Mouse (Mus musculus) forebrain, postnatal 0 days (tissue): ENCODE results near the gene Nfia. TPM values are rescaled to one million over a fixed set of nuclear protein-coding genes. Genes with fewer than 3 reads are reported as not detected.

Experiments used
- ATAC-seq: fragments of 200-750 bp; cut with Nextera tagmentation; 2 replicates; pipeline ENCODE4 v1.8.0; 2017; ENCODE audit warnings: mild to moderate bottlenecking, moderate library complexity
- DNase-seq: peaks from one replicate; pipeline ENCODE4 v3.0.0-alpha.2; 2015
- H3K27ac ChIP-seq: fragments of 300-500 bp; sonication (generic); 2 replicates; pipeline ENCODE4 v1.5.1; 2014; ENCODE audit warnings: low read depth, mild to moderate bottlenecking, antibody characterized with exemption, low read length, moderate library complexity, mixed read lengths
- H3K27me3 ChIP-seq: fragments of 300-500 bp; sonication (generic); 2 replicates; pipeline ENCODE4 v1.6.1; 2014; ENCODE audit warnings: mild to moderate bottlenecking, low read length, mixed read lengths; ENCODE audit not compliant: insufficient read depth
- H3K36me3 ChIP-seq: fragments of 300-500 bp; sonication (generic); 2 replicates; pipeline ENCODE4 v1.6.1; 2014; ENCODE audit warnings: mild to moderate bottlenecking, moderate library complexity; ENCODE audit not compliant: insufficient read depth
- H3K4me1 ChIP-seq: fragments of 300-500 bp; sonication (generic); 2 replicates; pipeline ENCODE4 v1.6.1; 2014; ENCODE audit warnings: antibody characterized with exemption; ENCODE audit not compliant: insufficient read depth
- H3K4me2 ChIP-seq: fragments of 300-500 bp; sonication (generic); 2 replicates; pipeline ENCODE4 v1.6.1; 2014; ENCODE audit warnings: low read depth, mild to moderate bottlenecking, moderate library complexity
- H3K4me3 ChIP-seq: fragments of 300-500 bp; sonication (generic); 2 replicates; pipeline ENCODE4 v1.5.1; 2014; ENCODE audit warnings: low read depth, low read length, mixed read lengths
- H3K9ac ChIP-seq: fragments of 300-500 bp; sonication (generic); 2 replicates; pipeline ENCODE4 v1.6.1; 2014; ENCODE audit warnings: mild to moderate bottlenecking
- H3K9me3 ChIP-seq: fragments of 300-500 bp; sonication (generic); 2 replicates; pipeline ENCODE4 v1.6.1; 2016; ENCODE audit warnings: low read length
- CTCF ChIP-seq: sonication (generic); IDR thresholded peaks from 2 replicates; pipeline ENCODE4 v1.5.1; 2016; ENCODE audit warnings: antibody characterized with exemption, control low read depth, low read depth
- WGBS: fragments of 180-500 bp; shearing (Covaris S2); extraction: QIAGEN DNeasy Blood & Tissue Kit; methylation state at CpG from one replicate; pipeline ENCODE4 v1.1.7; 2014; 5-methylcytosine and 5-hydroxymethylcytosine counted together
- polyA plus RNA-seq: library from polyadenylated mRNA; unstranded; fragments of >200 nt; fragmentation: Nextera tagmentation; extraction: Ambion mirVana; gene quantifications from 2 replicates; pipeline ENCODE4 v1.2.1, GENCODE M21; 2015
- total RNA-seq: library from RNA; depleted of rRNA; stranded (reverse); fragments of >200 nt; gene quantifications from 2 replicates; pipeline ENCODE4 v1.2.3, GENCODE M21; 2014

Gene Nfia
- total and polyA plus RNA-seq, 2 experiments from 2014 or later = 44.1 to 57.5 TPM

DNA sequence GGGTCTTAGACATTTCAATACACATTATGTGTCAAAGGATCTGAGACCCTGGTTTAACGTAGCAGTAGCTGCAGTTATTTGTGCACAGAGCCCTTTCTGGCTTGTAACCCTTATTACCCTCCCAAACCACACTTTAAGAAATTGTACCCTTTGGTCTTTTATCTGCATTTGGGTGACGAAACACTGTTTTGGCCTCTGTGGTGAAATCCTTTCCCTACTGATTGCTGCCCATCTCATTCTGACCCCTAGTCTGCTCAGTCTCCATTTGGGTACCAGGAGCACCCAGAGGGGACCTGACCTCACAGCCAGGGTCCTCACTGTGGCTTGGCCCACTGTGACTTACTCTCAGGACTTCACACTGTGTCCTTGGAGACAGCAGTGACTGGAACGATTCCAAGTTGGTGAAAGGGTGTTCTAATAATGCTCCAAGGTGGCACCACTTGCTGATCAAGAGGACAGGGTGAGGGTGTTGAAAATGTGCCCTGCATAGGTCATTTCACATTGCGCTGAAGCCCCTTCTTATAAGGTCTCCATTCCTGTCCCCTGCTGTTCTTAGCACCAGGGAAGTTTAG lies 136.1 kb downstream of the Nfia start:
- Histone ChIP-seq H3K4me3 (no peak overlapping the region), H3K4me2 (no peak overlapping the region), H3K9ac (no peak overlapping the region), H3K4me1 (peaks cover 22% of the 10 kb centered on the region), H3K27me3 (no peaks in the 10 kb centered on the region; the same call in 1 of the 2 replicates), H3K27ac (no peak overlapping the region), H3K9me3 (no peaks in the 10 kb centered on the region), H3K36me3 (no peaks in the 10 kb centered on the region)
- DNase-seq (no peak), ATAC-seq (no peak)
- 59% methylated on average over 4 of the region's 4 CpGs for WGBS
- no peak for TF ChIP-seq CTCF

DNA sequence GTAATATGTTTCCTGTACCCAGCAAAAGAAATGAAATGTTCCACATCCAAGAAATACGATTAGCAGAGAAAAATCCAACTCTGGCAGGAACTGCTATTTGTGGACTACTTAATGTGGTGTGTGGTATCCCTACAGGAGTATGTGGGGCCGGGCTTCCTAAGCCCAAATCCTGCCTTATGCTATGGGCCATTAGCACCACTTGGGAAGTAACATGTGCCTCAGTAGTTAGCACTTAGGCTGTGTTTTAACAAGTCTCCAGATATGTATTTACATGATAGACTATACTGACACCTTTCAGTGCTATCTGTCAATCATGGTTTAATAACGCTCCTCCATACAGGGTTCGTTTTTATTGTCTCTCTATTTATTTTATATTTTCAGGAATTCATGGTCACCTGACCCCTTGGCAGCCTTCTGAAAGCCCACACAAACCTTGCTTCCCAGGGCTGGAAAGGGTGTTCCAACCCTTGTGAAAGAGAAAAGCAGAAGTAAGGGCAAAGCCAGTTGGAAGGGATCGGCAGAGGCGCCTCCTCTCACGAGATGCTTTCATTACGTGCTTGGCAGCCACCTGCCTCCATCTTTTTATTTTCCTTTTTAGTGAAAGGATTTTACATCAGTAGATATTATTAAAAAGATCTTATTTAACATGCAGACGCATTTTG lies 137.7 kb downstream of the Nfia start:
- Histone ChIP-seq H3K9me3 (no peaks in the 10 kb centered on the region), H3K4me1 (peaks cover 27% of the 10 kb centered on the region), H3K27me3 (no peaks in the 10 kb centered on the region; the same call in 1 of the 2 replicates), H3K9ac (peak overlapping the region; percentile 40), H3K4me3 (peak overlapping the region; percentile 20), H3K36me3 (no peaks in the 10 kb centered on the region), H3K4me2 (peak overlapping the region; percentile 46), H3K27ac (peak overlapping the region; percentile 79)
- DNase-seq = no peak
- peak; percentile 66 for ATAC-seq
- no peak for TF ChIP-seq CTCF
- WGBS = 30% methylated on average over 9 of the region's 9 CpGs

DNA sequence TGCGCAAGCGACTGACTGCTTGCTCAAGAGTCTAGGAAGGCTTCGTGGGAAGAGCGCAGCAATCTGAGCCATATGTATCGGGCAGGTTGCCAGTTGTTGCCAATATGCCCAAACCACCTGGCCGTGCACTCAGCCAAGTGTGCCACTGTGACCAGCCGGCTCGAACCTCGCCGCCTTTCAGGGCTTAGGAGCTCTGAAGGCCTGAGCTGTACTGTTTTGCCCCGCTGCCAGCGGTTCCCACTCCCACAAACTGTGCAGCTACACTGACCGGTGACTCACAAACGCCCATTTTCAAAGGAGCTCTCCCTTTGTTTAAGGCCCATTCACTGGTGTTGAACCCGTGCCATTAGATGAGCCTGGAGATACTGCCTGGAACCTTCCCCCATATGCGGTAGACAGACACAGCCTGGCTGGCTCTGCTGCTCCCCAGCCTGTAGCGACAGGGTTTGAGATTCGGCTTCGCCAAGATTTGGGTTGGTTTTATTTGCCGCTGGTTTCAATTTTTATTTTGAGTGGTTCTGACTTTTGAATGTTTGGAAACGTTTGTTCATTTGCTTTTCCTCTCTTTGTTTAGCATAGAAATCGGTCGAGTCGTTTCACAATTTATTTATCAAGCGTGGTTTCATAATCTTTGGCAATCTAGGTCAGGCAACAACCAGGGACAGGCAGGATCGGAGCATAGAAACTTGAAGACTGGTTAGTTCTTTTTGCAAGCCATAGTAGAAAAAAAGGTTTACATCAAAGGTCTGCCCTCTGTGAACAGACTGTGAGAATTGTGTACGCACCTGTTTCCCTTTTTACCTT lies 138.4 kb downstream of the Nfia start:
- no peaks in the 10 kb centered on the region for H3K36me3 ChIP-seq
- H3K27ac ChIP-seq = peak overlapping the region; percentile 79
- peak overlapping the region; percentile 20 for H3K4me3 ChIP-seq
- ATAC-seq = peak; percentile 79
- no peak for TF ChIP-seq CTCF
- H3K4me2 ChIP-seq = peak overlapping the region; percentile 46
- no peaks in the 10 kb centered on the region for H3K9me3 ChIP-seq
- H3K4me1 ChIP-seq = peaks cover 27% of the 10 kb centered on the region
- 32% methylated on average over 27 of the region's 27 CpGs for WGBS
- peak overlapping the region; percentile 40 for H3K9ac ChIP-seq
- DNase-seq = peak; percentile 90
- H3K27me3 ChIP-seq = no peaks in the 10 kb centered on the region; the same call in 1 of the 2 replicates

DNA sequence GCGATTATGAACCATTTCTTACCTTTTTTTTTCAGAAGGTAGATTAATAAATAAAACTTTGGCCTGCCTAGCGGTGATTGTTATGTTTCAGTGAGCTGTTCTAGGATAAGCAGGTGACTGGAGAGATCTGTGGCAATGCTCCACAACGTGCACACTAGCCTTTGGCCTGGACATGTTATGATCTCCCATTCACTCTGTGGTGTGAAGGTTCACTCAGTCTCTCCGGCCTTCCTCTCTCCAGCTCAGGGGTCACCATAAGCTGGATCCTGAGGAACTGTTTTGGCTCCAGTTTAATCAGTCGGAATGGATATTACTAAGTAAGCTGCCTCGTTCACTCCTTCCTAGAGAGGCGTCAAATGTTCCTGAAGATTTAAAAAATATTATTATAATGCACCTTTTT lies 139.2 kb downstream of the Nfia start:
- Histone ChIP-seq H3K36me3 (no peaks in the 10 kb centered on the region), H3K9me3 (no peaks in the 10 kb centered on the region), H3K4me3 (no peak overlapping the region), H3K9ac (no peak overlapping the region), H3K27ac (no peak overlapping the region), H3K4me2 (no peak overlapping the region), H3K27me3 (no peaks in the 10 kb centered on the region; the same call in 1 of the 2 replicates), H3K4me1 (peaks cover 27% of the 10 kb centered on the region)
- no peak for TF ChIP-seq CTCF
- DNase-seq = no peak
- no peak for ATAC-seq
- 70% methylated on average over 7 of the region's 7 CpGs for WGBS

DNA sequence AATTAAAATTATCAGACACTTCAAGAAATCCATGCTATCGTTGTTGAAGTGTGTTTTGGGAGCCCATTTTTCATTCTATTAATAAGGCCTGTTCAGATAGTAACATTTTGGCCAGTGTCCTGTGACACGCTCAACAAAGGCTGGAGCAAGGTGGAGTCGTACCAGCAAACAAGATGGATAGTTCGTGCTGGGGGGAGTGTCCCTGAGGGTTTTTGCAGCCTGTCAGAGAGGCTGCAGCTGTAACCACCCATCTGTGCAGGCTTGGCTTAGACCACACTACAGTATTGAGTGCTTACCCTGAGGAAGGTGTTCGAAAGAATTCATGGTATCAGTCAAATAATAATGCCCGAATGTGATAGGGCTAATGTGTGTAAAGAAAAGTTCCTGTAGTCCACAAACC lies 139.6 kb downstream of the Nfia start:
- TF ChIP-seq CTCF = no peak
- H3K9me3 ChIP-seq = no peaks in the 10 kb centered on the region
- WGBS = 48% methylated on average over 6 of the region's 6 CpGs
- H3K4me1 ChIP-seq = peaks cover 27% of the 10 kb centered on the region
- DNase-seq (no peak), ATAC-seq (no peak)
- H3K36me3 ChIP-seq = no peaks in the 10 kb centered on the region
- H3K27me3 ChIP-seq = no peaks in the 10 kb centered on the region; the same call in 1 of the 2 replicates
- no peak overlapping the region for H3K27ac ChIP-seq
- H3K4me3 ChIP-seq = no peak overlapping the region
- H3K4me2 ChIP-seq = no peak overlapping the region
- H3K9ac ChIP-seq = no peak overlapping the region

DNA sequence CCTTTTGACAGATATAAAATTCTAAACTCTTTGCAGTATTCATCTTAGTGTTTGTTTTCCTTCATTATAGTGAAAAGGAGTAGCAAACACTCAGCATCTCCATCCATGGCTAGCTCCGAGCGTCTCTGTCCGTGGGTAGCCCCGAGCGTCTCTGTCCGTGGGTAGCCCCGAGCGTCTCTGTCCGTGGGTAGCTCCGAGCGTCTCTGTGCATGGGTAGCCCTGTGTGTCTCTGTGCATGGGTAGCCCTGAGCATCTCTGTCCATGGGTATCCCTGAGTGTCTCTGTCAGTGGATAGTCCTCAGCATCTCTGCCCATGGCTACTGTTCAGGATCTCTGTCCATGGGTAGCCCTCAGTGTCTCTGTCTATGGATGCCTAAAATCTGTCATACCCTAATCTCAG lies 140.0 kb downstream of the Nfia start:
- peaks cover 25% of the 10 kb centered on the region for H3K4me1 ChIP-seq
- WGBS = 94% methylated on average over 11 of the region's 11 CpGs
- no peak for ATAC-seq

DNA sequence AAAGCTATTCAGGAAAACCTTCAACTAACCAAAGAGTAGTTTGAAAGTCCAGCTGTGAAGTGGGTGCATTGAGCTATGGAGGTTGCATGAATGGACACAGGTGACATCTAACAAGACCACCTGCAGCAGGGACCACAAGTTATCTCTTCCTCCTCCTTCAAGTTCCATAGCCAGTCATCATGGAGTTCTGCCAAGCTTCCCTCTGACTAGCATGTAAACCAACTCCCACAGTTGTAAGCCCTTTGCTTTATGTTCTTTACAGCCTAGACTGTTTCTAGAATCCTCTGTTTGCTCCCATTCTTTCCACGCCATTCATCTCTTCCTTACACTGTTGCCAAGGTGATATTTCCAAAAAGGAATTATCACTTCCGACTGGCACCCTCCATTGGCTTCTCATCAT lies 141.8 kb downstream of the Nfia start:
- TF ChIP-seq CTCF = no peak
- H3K4me2 ChIP-seq = no peak overlapping the region
- no peak for ATAC-seq
- H3K27ac ChIP-seq = no peak overlapping the region
- no peak overlapping the region for H3K9ac ChIP-seq
- no peaks in the 10 kb centered on the region; the same call in 1 of the 2 replicates for H3K27me3 ChIP-seq
- 65% methylated on average over 2 of the region's 2 CpGs for WGBS
- no peak for DNase-seq
- no peak overlapping the region for H3K4me3 ChIP-seq
- no peaks in the 10 kb centered on the region for H3K36me3 ChIP-seq
- no peaks in the 10 kb centered on the region for H3K9me3 ChIP-seq
- peaks cover 21% of the 10 kb centered on the region for H3K4me1 ChIP-seq

More for the DNA sequence above, 140.0 kb downstream of the Nfia start:
- Histone ChIP-seq H3K4me3 (no peak overlapping the region), H3K27ac (no peak overlapping the region), H3K27me3 (no peaks in the 10 kb centered on the region; the same call in 1 of the 2 replicates), H3K4me2 (no peak overlapping the region), H3K9me3 (no peaks in the 10 kb centered on the region), H3K36me3 (no peaks in the 10 kb centered on the region), H3K9ac (no peak overlapping the region)
- no peak for TF ChIP-seq CTCF
- no peak for DNase-seq
